8 mouse cellular contexts compared by ENCODE assay signal in the genomic region with DNA sequence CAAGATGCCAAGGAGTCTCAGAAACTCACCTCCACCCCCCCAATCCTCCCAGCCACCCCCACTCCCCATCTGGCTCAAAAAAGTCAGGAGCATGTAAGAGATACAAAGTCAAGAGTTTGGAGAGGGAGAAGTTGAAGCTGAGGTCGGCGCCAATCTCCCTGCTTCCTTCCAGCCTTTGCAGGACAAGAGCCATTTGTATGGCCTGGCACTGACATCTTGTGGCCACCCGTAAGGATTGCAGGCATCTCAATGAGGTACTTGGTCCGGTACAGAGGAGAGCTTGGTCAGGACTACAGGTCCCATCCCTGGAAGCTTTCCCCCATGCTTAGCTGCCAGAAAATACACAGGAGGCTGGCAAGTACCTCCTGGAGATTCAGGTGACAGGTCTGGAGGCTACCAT. TPM values are rescaled to one million over a fixed set of nuclear protein-coding genes. Genes with fewer than 3 reads are reported as not detected.
DNase-seq lines count a peak whose midpoint lies in the region; TF ChIP-seq lines count a peak whose summit lies in the region.

No protein-coding gene starts in this region.

- no peak overlapping the region for H3K9ac ChIP-seq in liver, adult 2 months (ENCODE audit: low read depth, low read length)

- H3K4me3 ChIP-seq in liver, adult 2 months (ENCODE audit: insufficient read depth, low read depth, low read length): no peak overlapping the region

- H3K4me1 ChIP-seq in liver, adult 2 months (ENCODE audit: control insufficient read depth, insufficient read depth, low read length): peaks cover 3% of the 10 kb centered on the region

- WGBS in liver, adult 2 months: 1% methylated on average over 4 of the region's 4 CpGs

- DNase-seq in 3T3-L1 (ENCODE audit: low read depth, low spot score) (peak; percentile 86), MN1 (ENCODE audit: low spot score) (peak; percentile 69)
- DNase-seq in cerebellum, postnatal 14 days: peak; percentile 83 to 85
- peak; percentile 27 to 48 for DNase-seq in frontal cortex, postnatal 25 days (ENCODE audit: low spot score in 2 of 2)
- peak; percentile 64 to 74 for DNase-seq in kidney, adult 8-10 months
- DNase-seq in liver, adult 2 months (ENCODE audit: extremely low read depth, low read depth, low spot score): peak; percentile 66
- peak; percentile 59 for DNase-seq in ovary, postnatal 14 days (ENCODE audit: low spot score)
- DNase-seq in urinary bladder, postnatal 25 days (ENCODE audit: low spot score): peak; percentile 55

- no peak for TF ChIP-seq POLR2A in liver, adult 2 months (IDR thresholded peaks at IDR 0.05; ENCODE audit: extremely low read depth, insufficient read depth, low read length)

- no peak overlapping the region for H3K27ac ChIP-seq in liver, adult 2 months (replicated peaks; ENCODE audit: insufficient read depth, low read depth, low read length)

- H3K36me3 ChIP-seq in liver, adult 2 months (ENCODE audit: control insufficient read depth, insufficient read depth, low read length): no peaks in the 10 kb centered on the region

- no peaks in the 10 kb centered on the region for H3K79me2 ChIP-seq in liver, adult 2 months (ENCODE audit: control insufficient read depth, insufficient read depth, low read length)

- TF ChIP-seq CTCF in liver, adult 2 months (IDR thresholded peaks at IDR 0.05; ENCODE audit: low read depth, low read length): peak; percentile 94

- 0 out of 2 replicates have a peak, but pooled peaks cover 3% of the 10 kb centered on the region for H3K27me3 ChIP-seq in liver, adult 2 months (ENCODE audit: control insufficient read depth, insufficient read depth, low read length)

RNA-seq across cellular contexts. Expression of gene Slf2, which starts 35.7 kb away (rescaled TPM):
- total RNA-seq in liver, adult 2 months (2014; rRNA removed): 15.1 and 19.3 TPM in 2 replicates
- 4.9 and 7.9 TPM in 2 replicates for polyA plus RNA-seq in liver, adult 2 months (2012; rRNA removed)
